In the genomic region with DNA sequence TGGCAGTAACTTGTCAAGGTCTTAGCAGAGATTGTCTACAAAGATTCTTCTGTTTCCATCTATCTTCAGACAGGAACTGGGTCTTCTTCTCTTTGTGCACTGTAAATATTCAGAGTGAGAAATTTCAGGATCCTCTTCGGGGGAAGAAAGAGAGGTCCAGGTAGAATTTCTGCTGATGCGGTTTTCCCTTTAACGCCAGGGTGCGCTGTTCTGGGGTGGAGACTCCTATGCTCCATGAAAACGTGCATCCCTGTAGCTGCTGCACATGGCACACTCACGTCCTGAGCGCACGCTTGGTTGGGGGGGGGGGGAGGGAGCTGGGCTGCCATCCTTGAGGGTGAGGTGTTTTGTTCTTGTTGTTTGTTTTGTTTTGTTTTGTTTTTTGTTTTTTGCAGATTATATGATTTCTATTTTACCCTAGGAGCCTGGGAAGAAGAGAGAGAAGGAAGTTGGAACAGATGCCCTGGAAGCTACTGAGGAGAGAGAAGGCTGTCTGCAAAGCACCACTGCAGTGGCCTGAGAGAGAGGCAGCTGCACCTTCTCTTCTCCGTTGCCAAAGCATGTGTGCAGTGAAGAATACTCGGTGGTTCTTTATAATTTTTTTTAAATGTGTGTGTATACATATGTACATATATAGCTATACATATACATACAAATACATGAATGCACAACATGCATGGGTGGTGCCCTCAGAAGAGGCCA, we compare ENCODE assay signal across 8 mouse cellular contexts. TPM values are rescaled to one million over a fixed set of nuclear protein-coding genes. Genes with fewer than 3 reads are reported as not detected.
DNase-seq lines count a peak whose midpoint lies in the region; ATAC-seq lines count a peak whose summit lies in the region.

No protein-coding gene starts in this region.

- WGBS in heart, embryonic 12.5 days, result 17% methylated on average over 10 of the region's 10 CpGs

- H3K4me3 ChIP-seq in heart, embryonic 12.5 days, result no peak overlapping the region

- no peaks in the 10 kb centered on the region for H3K27me3 ChIP-seq in heart, embryonic 12.5 days (replicated peaks)

- no peak overlapping the region for H3K4me2 ChIP-seq in heart, embryonic 12.5 days

- H3K4me1 ChIP-seq in heart, embryonic 12.5 days (replicated peaks), result no peaks in the 10 kb centered on the region

- no peak for ATAC-seq in heart, embryonic 12.5 days (ENCODE audit: insufficient number of reproducible peaks, low FRiP score)

- H3K36me3 ChIP-seq in heart, embryonic 12.5 days, result no peaks in the 10 kb centered on the region

- H3K27ac ChIP-seq in heart, embryonic 12.5 days (ENCODE audit: poor library complexity, severe bottlenecking), result no peak overlapping the region

- H3K9ac ChIP-seq in heart, embryonic 12.5 days, result no peak overlapping the region

- DNase-seq in heart, adult 11 months, result peak; percentile 86
- peak; percentile 38 for DNase-seq in right cerebral cortex, postnatal 14 days
- no peak for DNase-seq in right cerebral cortex, postnatal 36 days (ENCODE audit: low spot score in 2 of 2)
- DNase-seq in cerebellum, postnatal 25 days, result peak; percentile 54 to 73
- peak; percentile 61 for DNase-seq in kidney, postnatal 10 days
- peak; percentile 6 for DNase-seq in thymus, postnatal 25 days
- DNase-seq in left cerebral cortex, adult 11 months (ENCODE audit: low spot score), result no peak

- no peaks in the 10 kb centered on the region for H3K9me3 ChIP-seq in heart, embryonic 12.5 days (replicated peaks)

RNA-seq across cellular contexts. Expression of a gene that starts 30.8 kb away (rescaled TPM):
- polyA plus RNA-seq in heart, embryonic 12.5 days (2016; fragmentation: Nextera tagmentation; extraction: Ambion mirVana), result 1.3 and 1.5 TPM in 2 replicates

Comparison
In these comparisons a context has a peak if more than half of its experiments do, and no peak if none do; other contexts are left out.
1. DNase-seq: peak in heart, adult 11 months (single experiment), right cerebral cortex, postnatal 14 days (single experiment), cerebellum, postnatal 25 days (2 of 2), kidney, postnatal 10 days (single experiment) and thymus, postnatal 25 days (single experiment); none in right cerebral cortex, postnatal 36 days (0 of 2) and left cerebral cortex, adult 11 months (single experiment).